Mouse (Mus musculus) stomach, postnatal 0 days (tissue): ENCODE measurements around the gene Dlgap4.

Experiments
- CTCF ChIP-seq: IDR thresholded peaks from 2 replicates; pipeline ENCODE4 v1.5.1; 2016; ENCODE audit warnings: antibody characterized with exemption, low read depth, mild to moderate bottlenecking, moderate library complexity
- EP300 ChIP-seq: optimal IDR thresholded peaks from 2 replicates; pipeline ENCODE3; 2016; ENCODE audit warnings: antibody characterized with exemption

DNA sequence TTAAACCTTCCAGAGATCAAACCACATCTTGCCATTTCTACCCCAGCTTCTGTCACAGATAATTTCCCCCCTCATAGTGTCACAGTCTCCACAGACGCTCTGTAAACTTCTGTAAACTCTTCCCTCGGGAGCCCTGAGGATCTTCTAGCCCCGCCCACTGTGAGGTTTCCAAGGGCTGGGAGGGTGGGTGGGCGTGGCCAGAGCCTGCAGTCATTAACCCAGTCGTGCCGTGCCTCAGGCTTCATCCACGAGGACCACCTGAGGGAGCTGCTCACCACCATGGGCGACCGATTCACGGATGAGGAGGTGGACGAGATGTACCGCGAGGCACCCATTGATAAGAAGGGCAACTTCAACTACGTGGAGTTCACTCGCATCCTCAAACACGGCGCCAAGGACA is 167.2 kb downstream of the Dlgap4 start:
- TF ChIP-seq CTCF (no peak), EP300 (no peak)
